Mouse (Mus musculus): ENCODE results near the gene Mapk1. TPM values are rescaled to one million over a fixed set of nuclear protein-coding genes. Genes with fewer than 3 reads are reported as not detected.
"Not testable (repeated sequence)": the region's sequence is repeated elsewhere in the genome, so short reads cannot be mapped to it uniquely, and the experiment has no call there.

Mapk1 gene
- total RNA-seq (2022), result 100 to 1,000 TPM; 104 to 111 (median 104) TPM

GRCm38 (mm10) chr16:16983131-16983533 is at the start of gene Mapk1:
Gene Mapk1 (plus strand): TSS chr16:16983382.
- DNase-seq (ENCODE audit: low spot score), result peak; percentile 95

GRCm38 (mm10) chr16:16939543-16939942 is 43.6 kb upstream of the Mapk1 start:
- no peak for DNase-seq (ENCODE audit: low spot score)

- DNase-seq (ENCODE audit: low spot score), result no peak
Measured at GRCm38 (mm10) chr16:16941078-16941477, 42.1 kb upstream of the Mapk1 start.

- no peak for DNase-seq (ENCODE audit: low spot score)
Measured at GRCm38 (mm10) chr16:16958575-16958974, 24.6 kb upstream of the Mapk1 start.

- DNase-seq (ENCODE audit: low spot score), result no peak
Measured at GRCm38 (mm10) chr16:16959907-16960306, 23.3 kb upstream of the Mapk1 start.

- no peak for DNase-seq (ENCODE audit: low spot score)
Measured at GRCm38 (mm10) chr16:16965149-16965548, 18.0 kb upstream of the Mapk1 start.

- no peak for DNase-seq (ENCODE audit: low spot score)
Measured at GRCm38 (mm10) chr16:16966290-16966689, 16.9 kb upstream of the Mapk1 start.

- no peak for DNase-seq (ENCODE audit: low spot score)
Measured at GRCm38 (mm10) chr16:16978061-16978460, 5.1 kb upstream of the Mapk1 start.

- no peak for DNase-seq (ENCODE audit: low spot score)
Measured at GRCm38 (mm10) chr16:16978765-16979164, 4.4 kb upstream of the Mapk1 start.

GRCm38 (mm10) chr16:16982636-16983035 is 546 bp upstream of the Mapk1 start:
- no peak for DNase-seq (ENCODE audit: low spot score)

- peak; percentile 75 for DNase-seq (ENCODE audit: low spot score)
Measured at GRCm38 (mm10) chr16:16983534-16984422, 596 bp downstream of the Mapk1 start.

GRCm38 (mm10) chr16:16984423-16984941 is 1.3 kb downstream of the Mapk1 start:
- no peak for DNase-seq (ENCODE audit: low spot score)

GRCm38 (mm10) chr16:16987248-16987647 is 4.1 kb downstream of the Mapk1 start:
- DNase-seq (ENCODE audit: low spot score), result no peak

GRCm38 (mm10) chr16:16988842-16989241 is 5.7 kb downstream of the Mapk1 start:
- no peak for DNase-seq (ENCODE audit: low spot score)

- DNase-seq (ENCODE audit: low spot score), result no peak
Measured at GRCm38 (mm10) chr16:16990021-16990420, 6.8 kb downstream of the Mapk1 start.

- no peak for DNase-seq (ENCODE audit: low spot score)
Measured at GRCm38 (mm10) chr16:16994426-16995052, 11.4 kb downstream of the Mapk1 start.

GRCm38 (mm10) chr16:16996121-16996729 is 13.0 kb downstream of the Mapk1 start:
- DNase-seq (ENCODE audit: low spot score), result not testable (repeated sequence)

GRCm38 (mm10) chr16:17001109-17001508 is 17.9 kb downstream of the Mapk1 start:
- no peak for DNase-seq (ENCODE audit: low spot score)

- no peak for DNase-seq (ENCODE audit: low spot score)
Measured at GRCm38 (mm10) chr16:17007070-17007469, 23.9 kb downstream of the Mapk1 start.

- DNase-seq (ENCODE audit: low spot score), result no peak
Measured at GRCm38 (mm10) chr16:17010036-17010435, 26.9 kb downstream of the Mapk1 start.

GRCm38 (mm10) chr16:17012583-17012982 is 29.4 kb downstream of the Mapk1 start:
- DNase-seq (ENCODE audit: low spot score), result peak; percentile 29

All from heart, adult 8-10 months (tissue).